Mouse (Mus musculus) T-helper 2 cell (primary cell): ENCODE results near the gene Trpm6.

Source experiments
- in situ Hi-C: fragments of 300-600 bp; cut with MboI, MseI; formaldehyde crosslinking; loops from one replicate; pipeline ENCODE4 v1.15.1; 2025; ENCODE audit warnings: high pct_unique_total_duplicates

The Trpm6 gene

DNA sequence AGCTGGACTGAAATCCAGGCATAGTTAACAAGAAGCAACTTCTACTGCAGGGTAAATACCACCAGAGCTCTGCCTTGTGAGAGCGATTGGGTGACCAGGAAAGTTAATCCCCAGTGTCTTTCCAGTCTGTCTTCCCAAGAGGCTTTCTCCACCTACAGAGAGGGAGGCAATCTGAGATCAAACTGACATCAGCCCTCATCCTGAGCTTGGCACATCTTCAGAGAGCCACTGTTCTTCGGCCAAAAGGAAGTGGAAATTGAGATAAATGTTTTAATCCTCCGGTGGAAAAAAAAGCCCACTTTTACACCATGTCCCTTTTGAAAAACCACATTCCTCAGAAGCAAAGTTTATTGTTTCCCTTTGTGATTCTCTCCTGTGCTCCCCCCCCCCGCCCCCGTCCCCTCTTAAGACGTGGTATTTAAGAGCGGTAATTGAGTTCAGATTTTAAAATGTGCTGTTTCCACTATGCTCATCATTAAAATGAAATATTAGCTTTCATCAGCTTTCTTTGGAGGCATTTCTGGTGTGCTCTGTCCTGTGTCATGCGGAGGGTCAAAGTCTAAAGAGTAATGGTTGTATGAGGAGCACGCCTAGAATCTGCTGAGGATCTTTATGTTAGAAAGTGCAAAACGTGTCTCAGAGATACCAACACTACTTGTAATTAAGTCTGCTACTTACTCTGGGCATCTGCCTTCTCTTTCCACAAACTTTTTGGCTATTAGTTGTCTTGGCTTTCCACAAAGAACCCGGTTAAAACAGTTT, 138.0 kb downstream of the Trpm6 start:
- in situ Hi-C loops: no loop called here

- in situ Hi-C loops: no loop called here
These were observed 138.8 kb downstream of the Trpm6 start for GRCm38 (mm10) chr19:18888491-18889116.

GRCm38 (mm10) chr19:18889117-18889627, 139.4 kb downstream of the Trpm6 start:
- in situ Hi-C loops: no loop called here

GRCm38 (mm10) chr19:18889632-18890031, 139.8 kb downstream of the Trpm6 start:
- in situ Hi-C loops: no loop called here

GRCm38 (mm10) chr19:18890216-18890615, 140.4 kb downstream of the Trpm6 start:
- in situ Hi-C loops: no loop called here

DNA sequence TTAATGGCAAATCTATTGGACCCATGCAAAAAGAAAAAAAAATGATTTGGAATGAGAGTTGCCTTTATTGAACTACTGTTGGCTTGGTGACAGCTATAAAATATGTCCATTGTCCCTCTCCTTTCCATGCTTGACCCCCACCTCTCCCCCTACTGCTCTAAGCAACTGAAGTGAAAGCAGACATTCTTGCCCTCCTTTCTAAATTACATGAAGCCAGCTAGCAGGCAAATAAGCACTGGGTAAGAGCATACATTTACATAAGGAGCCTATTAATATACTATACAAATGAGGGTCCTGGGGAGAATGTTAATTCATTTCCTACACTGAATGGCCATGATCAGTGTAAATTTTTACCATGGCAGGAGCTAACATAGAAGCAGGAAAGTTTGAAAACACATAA, 148.5 kb downstream of the Trpm6 start:
- in situ Hi-C loops: no loop called here

DNA sequence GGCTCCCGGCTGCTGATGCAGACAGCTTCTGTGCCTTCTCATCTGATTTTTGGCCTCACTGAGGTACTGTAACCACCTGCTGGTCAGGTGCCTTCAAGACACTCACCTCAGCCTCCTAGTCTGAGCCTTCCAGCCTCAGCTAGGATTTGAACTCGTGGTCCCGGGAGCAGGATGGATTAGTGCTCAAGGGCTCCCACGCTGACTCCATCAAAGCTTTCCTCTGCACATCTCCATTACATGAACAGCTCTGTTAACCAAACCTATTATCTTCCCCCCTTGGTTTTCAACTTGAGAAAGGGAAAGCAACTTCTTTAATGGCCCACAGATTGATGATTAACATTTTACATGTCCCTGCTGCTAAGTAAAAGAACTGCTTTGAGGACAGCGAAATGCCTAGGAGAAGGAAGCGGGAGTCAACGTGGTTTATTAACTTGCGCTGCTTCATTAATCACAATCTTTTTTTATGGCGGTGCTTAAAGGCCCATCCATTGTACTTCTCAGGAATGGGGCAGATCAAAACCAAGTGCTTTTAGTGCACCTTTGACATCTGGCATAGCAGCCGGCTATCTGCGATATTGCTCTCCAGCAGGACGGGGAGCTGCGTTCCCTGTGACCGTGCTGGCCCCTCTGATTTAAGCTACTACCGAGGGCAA, 152.4 kb downstream of the Trpm6 start:
- in situ Hi-C loops: no loop called here

GRCm38 (mm10) chr19:18902694-18903067, 152.9 kb downstream of the Trpm6 start:
- in situ Hi-C loops: no loop called here

GRCm38 (mm10) chr19:18905511-18905910, 155.7 kb downstream of the Trpm6 start:
- in situ Hi-C loops: no loop called here

DNA sequence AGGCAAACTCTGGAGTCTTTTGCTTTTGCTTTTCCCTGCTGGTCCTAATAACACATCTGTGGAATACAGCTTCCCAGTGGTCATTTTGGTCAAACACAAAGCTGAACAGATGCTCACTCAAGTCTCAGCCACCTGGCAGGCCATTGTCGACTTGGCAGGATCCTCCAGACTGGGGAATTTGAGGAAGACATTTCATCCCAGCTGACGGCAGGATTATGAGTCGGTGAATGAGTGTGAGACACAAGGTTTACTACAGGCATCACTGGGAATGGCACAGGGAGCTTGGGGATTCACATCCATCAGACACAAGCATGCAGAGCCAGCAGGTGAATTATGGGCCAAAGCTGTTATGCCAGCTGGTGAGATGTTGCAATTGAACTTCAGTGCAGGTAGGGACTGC, 159.9 kb downstream of the Trpm6 start:
- in situ Hi-C loops: no loop called here

GRCm38 (mm10) chr19:18911755-18912340, 162.1 kb downstream of the Trpm6 start:
- in situ Hi-C loops: no loop called here

DNA sequence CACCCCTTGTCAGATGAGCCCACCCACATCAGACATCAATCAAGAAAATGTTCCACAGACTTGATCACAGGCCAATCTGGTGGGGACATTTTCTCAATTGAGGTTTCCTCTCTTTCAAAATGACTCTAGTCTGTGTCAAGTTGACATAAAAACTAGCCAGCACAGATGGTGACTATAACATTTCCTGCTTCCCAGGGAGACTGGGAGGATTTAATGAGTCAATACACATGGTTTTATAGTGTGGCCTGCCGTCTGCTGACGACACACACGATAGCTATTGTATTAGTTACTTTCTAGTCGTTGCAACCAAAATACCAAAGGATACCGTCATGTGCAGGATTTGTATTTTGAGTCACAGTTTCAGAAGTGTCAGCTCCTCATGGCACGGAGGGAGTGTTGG, 191.6 kb downstream of the Trpm6 start:
- in situ Hi-C loops: no loop called here
